8 mouse cellular contexts compared by ENCODE assay signal in the genomic region with DNA sequence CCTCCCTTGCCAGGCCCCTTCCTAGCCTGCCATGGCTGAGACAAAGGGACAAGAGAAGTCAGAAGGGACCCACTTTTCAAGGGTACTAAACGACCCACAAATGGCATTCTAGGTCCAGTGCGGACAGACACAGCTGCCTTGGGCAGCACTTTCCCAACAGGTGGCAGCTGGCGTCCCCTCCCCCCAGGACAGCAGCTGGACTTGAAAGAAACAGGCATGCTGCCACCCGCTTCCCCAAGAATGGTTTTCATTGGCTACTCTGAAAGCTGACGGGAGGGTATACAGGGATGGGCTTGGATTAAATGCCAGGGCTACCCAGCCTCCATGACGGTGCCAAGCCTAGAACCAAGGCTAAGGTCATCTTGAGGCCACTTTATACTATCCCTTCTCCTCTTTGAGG. TPM values are rescaled to one million over a fixed set of nuclear protein-coding genes. Genes with fewer than 3 reads are reported as not detected.
DNase-seq lines count a peak whose midpoint lies in the region; ATAC-seq lines count a peak whose summit lies in the region.

No protein-coding gene starts in this region.

- peak overlapping the region; percentile 93 for H3K4me2 ChIP-seq in heart, embryonic 14.5 days (ENCODE audit: low read length)
- H3K4me2 ChIP-seq in forebrain, embryonic 14.5 days (ENCODE audit: low read length), result peak overlapping the region; percentile 79
- peak overlapping the region; percentile 88 for H3K4me2 ChIP-seq in kidney, embryonic 15.5 days
- peak overlapping the region; percentile 84 for H3K4me2 ChIP-seq in midbrain, embryonic 13.5 days (replicated peaks)

- peak overlapping the region; percentile 97; the same call in 1 of the 2 replicates for H3K9ac ChIP-seq in heart, embryonic 14.5 days (ENCODE audit: low read length)
- H3K9ac ChIP-seq in forebrain, embryonic 14.5 days (ENCODE audit: low read length), result peak overlapping the region; percentile 99
- H3K9ac ChIP-seq in kidney, embryonic 15.5 days, result peak overlapping the region; percentile 100
- peak overlapping the region; percentile 99 for H3K9ac ChIP-seq in midbrain, embryonic 13.5 days (replicated peaks)

- peaks cover 50% of the 10 kb centered on the region for H3K36me3 ChIP-seq in heart, embryonic 14.5 days (ENCODE audit: control insufficient read depth, insufficient read depth, low read length)
- peaks cover 52% of the 10 kb centered on the region for H3K36me3 ChIP-seq in forebrain, embryonic 14.5 days (ENCODE audit: control insufficient read depth, insufficient read depth, low read length)
- H3K36me3 ChIP-seq in kidney, embryonic 15.5 days, result peaks cover 57% of the 10 kb centered on the region
- H3K36me3 ChIP-seq in midbrain, embryonic 13.5 days, result peaks cover 56% of the 10 kb centered on the region

- no peak for DNase-seq in heart, postnatal 4 days
- DNase-seq in adrenal gland, adult 8-10 months, result peak; percentile 75
- DNase-seq in forebrain, embryonic 14.5 days (ENCODE audit: low spot score), result peak; percentile 56
- no peak for DNase-seq in thymus, postnatal 0 days (ENCODE audit: low spot score)
- DNase-seq in natural killer cell, adult 2 months (ENCODE audit: low spot score in 2 of 2), result no peak

- H3K27me3 ChIP-seq in heart, embryonic 14.5 days (ENCODE audit: control insufficient read depth, insufficient read depth, low read length), result no peaks in the 10 kb centered on the region
- no peaks in the 10 kb centered on the region for H3K27me3 ChIP-seq in forebrain, embryonic 14.5 days (replicated peaks; ENCODE audit: control insufficient read depth, insufficient read depth, low read length)
- H3K27me3 ChIP-seq in kidney, embryonic 15.5 days, result no peaks in the 10 kb centered on the region
- H3K27me3 ChIP-seq in midbrain, embryonic 13.5 days, result 0 out of 2 replicates have a peak, but pooled peaks cover 3% of the 10 kb centered on the region

- H3K27ac ChIP-seq in heart, embryonic 14.5 days (replicated peaks in 1 of 2; ENCODE audit: control insufficient read depth in 1 of 2, insufficient read depth in 1 of 2, low read depth in 2 of 2, low read length in 2 of 2), result no peak overlapping the region; a peak in 1 of 4 replicates
- H3K27ac ChIP-seq in forebrain, embryonic 14.5 days (ENCODE audit: low read depth, low read length), result peak overlapping the region; percentile 98; the same call in 1 of the 2 replicates
- H3K27ac ChIP-seq in kidney, embryonic 15.5 days, result peak overlapping the region; percentile 96
- peak overlapping the region; percentile 99 for H3K27ac ChIP-seq in midbrain, embryonic 13.5 days

- no peak for ATAC-seq in heart, embryonic 14.5 days (ENCODE audit: insufficient number of reproducible peaks, insufficient read depth, low FRiP score, low read depth)
- ATAC-seq in forebrain, embryonic 14.5 days, result no peak
- ATAC-seq in kidney, embryonic 15.5 days (replicated peaks; ENCODE audit: low FRiP score), result no peak
- ATAC-seq in midbrain, embryonic 13.5 days, result no peak

- 75% methylated on average over 6 of the region's 6 CpGs for WGBS in heart, embryonic 14.5 days
- WGBS in forebrain, embryonic 14.5 days, result 37% methylated on average over 6 of the region's 6 CpGs
- 44% methylated on average over 6 of the region's 6 CpGs for WGBS in kidney, embryonic 15.5 days
- WGBS in midbrain, embryonic 13.5 days, result 41% methylated on average over 6 of the region's 6 CpGs

- no peaks in the 10 kb centered on the region for H3K9me3 ChIP-seq in heart, embryonic 14.5 days (ENCODE audit: control insufficient read depth, low read length)
- H3K9me3 ChIP-seq in forebrain, embryonic 14.5 days (replicated peaks; ENCODE audit: control insufficient read depth, low read length), result no peaks in the 10 kb centered on the region
- no peaks in the 10 kb centered on the region for H3K9me3 ChIP-seq in kidney, embryonic 15.5 days (replicated peaks)
- no peaks in the 10 kb centered on the region for H3K9me3 ChIP-seq in midbrain, embryonic 13.5 days

- no peak overlapping the region for H3K4me3 ChIP-seq in heart, embryonic 14.5 days (ENCODE audit: control insufficient read depth in 1 of 2, insufficient read depth in 1 of 2, low read depth in 1 of 2, low read length in 2 of 2)
- H3K4me3 ChIP-seq in forebrain, embryonic 14.5 days (ENCODE audit: low read depth, low read length), result 0 out of 2 replicates have a peak overlapping the region, but pooled peaks have one; percentile 100
- peak overlapping the region; percentile 100 for H3K4me3 ChIP-seq in kidney, embryonic 15.5 days (replicated peaks)
- H3K4me3 ChIP-seq in midbrain, embryonic 13.5 days (replicated peaks), result peak overlapping the region; percentile 100

- peaks cover 13 to 30% of the 10 kb centered on the region in 2 experiments; a peak in 3 of 4 replicates for H3K4me1 ChIP-seq in heart, embryonic 14.5 days (ENCODE audit: control insufficient read depth in 2 of 2, insufficient read depth in 2 of 2, low read length in 2 of 2)
- H3K4me1 ChIP-seq in forebrain, embryonic 14.5 days (ENCODE audit: control insufficient read depth, insufficient read depth, low read length), result peaks cover 23% of the 10 kb centered on the region
- H3K4me1 ChIP-seq in kidney, embryonic 15.5 days, result peaks cover 67% of the 10 kb centered on the region
- peaks cover 54% of the 10 kb centered on the region for H3K4me1 ChIP-seq in midbrain, embryonic 13.5 days (replicated peaks)

RNA-seq across cellular contexts. Expression of gene Traf4, which starts 2.9 kb away (rescaled TPM):
- polyA plus RNA-seq in heart, embryonic 14.5 days (2014; fragmentation: Nextera tagmentation; extraction: Ambion mirVana), result 18.5 and 25.6 TPM in 2 replicates
- total RNA-seq in heart, postnatal 4 days (2021), result 10 to 100 TPM; 25.8 to 27.5 TPM
- total RNA-seq in adrenal gland, adult 8-10 months (2022), result 10 to 100 TPM; 18.0 to 31.3 (median 22.8) TPM
- polyA plus RNA-seq in forebrain, embryonic 14.5 days (2014; fragmentation: Nextera tagmentation; extraction: Ambion mirVana), result 79.2 and 82.6 TPM in 2 replicates
- polyA plus RNA-seq in kidney, embryonic 15.5 days (2015; fragmentation: Nextera tagmentation; extraction: Ambion mirVana), result 94.2 and 99.5 TPM in 2 replicates
- polyA plus RNA-seq in midbrain, embryonic 13.5 days (2015; fragmentation: Nextera tagmentation; extraction: Ambion mirVana), result 120 and 139 TPM in 2 replicates
- polyA plus RNA-seq in thymus, postnatal 0 days (2015; fragmentation: Nextera tagmentation; extraction: Ambion mirVana), result 57.5 and 58.6 TPM in 2 replicates

RNA-seq across cellular contexts. Expression of gene Nek8, which starts 14.0 kb away (rescaled TPM):
- 11.5 and 12.4 TPM in 2 replicates for polyA plus RNA-seq in heart, embryonic 14.5 days (2014; fragmentation: Nextera tagmentation; extraction: Ambion mirVana)
- 1 to 10 TPM; 7.7 to 8.6 TPM for total RNA-seq in heart, postnatal 4 days (2021)
- total RNA-seq in adrenal gland, adult 8-10 months (2022), result 10 to 100 TPM; 10.7 to 29.6 (median 21.6) TPM
- polyA plus RNA-seq in forebrain, embryonic 14.5 days (2014; fragmentation: Nextera tagmentation; extraction: Ambion mirVana), result 4.6 and 5.5 TPM in 2 replicates
- polyA plus RNA-seq in kidney, embryonic 15.5 days (2015; fragmentation: Nextera tagmentation; extraction: Ambion mirVana), result 21.1 and 25.0 TPM in 2 replicates
- polyA plus RNA-seq in midbrain, embryonic 13.5 days (2015; fragmentation: Nextera tagmentation; extraction: Ambion mirVana), result 4.7 and 5.2 TPM in 2 replicates
- 14.1 and 14.5 TPM in 2 replicates for polyA plus RNA-seq in thymus, postnatal 0 days (2015; fragmentation: Nextera tagmentation; extraction: Ambion mirVana)

RNA-seq across cellular contexts. Expression of gene Tlcd1, which starts 14.0 kb away (rescaled TPM):
- 14.7 and 16.1 TPM in 2 replicates for polyA plus RNA-seq in heart, embryonic 14.5 days (2014; fragmentation: Nextera tagmentation; extraction: Ambion mirVana)
- total RNA-seq in heart, postnatal 4 days (2021), result 1 to 10 TPM; 8.4 to 9.8 TPM
- 10 to 100 TPM; 54.5 to 65.1 (median 61.2) TPM for total RNA-seq in adrenal gland, adult 8-10 months (2022)
- 4.4 and 4.5 TPM in 2 replicates for polyA plus RNA-seq in forebrain, embryonic 14.5 days (2014; fragmentation: Nextera tagmentation; extraction: Ambion mirVana)
- polyA plus RNA-seq in kidney, embryonic 15.5 days (2015; fragmentation: Nextera tagmentation; extraction: Ambion mirVana), result 28.7 and 31.8 TPM in 2 replicates
- polyA plus RNA-seq in midbrain, embryonic 13.5 days (2015; fragmentation: Nextera tagmentation; extraction: Ambion mirVana), result 5.0 and 5.9 TPM in 2 replicates
- polyA plus RNA-seq in thymus, postnatal 0 days (2015; fragmentation: Nextera tagmentation; extraction: Ambion mirVana), result 12.2 and 13.5 TPM in 2 replicates

RNA-seq across cellular contexts. Expression of gene Rpl23a, which starts 20.9 kb away (rescaled TPM):
- polyA plus RNA-seq in heart, embryonic 14.5 days (2014; fragmentation: Nextera tagmentation; extraction: Ambion mirVana), result 968 and 1,084 TPM in 2 replicates
- total RNA-seq in heart, postnatal 4 days (2021), result 1,000 to 10,000 TPM; 1,082 to 1,148 TPM
- 1,000 to 10,000 TPM; 1,361 to 1,741 (median 1,547) TPM for total RNA-seq in adrenal gland, adult 8-10 months (2022)
- 1,011 and 1,206 TPM in 2 replicates for polyA plus RNA-seq in forebrain, embryonic 14.5 days (2014; fragmentation: Nextera tagmentation; extraction: Ambion mirVana)
- 1,327 and 1,492 TPM in 2 replicates for polyA plus RNA-seq in kidney, embryonic 15.5 days (2015; fragmentation: Nextera tagmentation; extraction: Ambion mirVana)
- polyA plus RNA-seq in midbrain, embryonic 13.5 days (2015; fragmentation: Nextera tagmentation; extraction: Ambion mirVana), result 934 and 937 TPM in 2 replicates
- 1,919 and 1,995 TPM in 2 replicates for polyA plus RNA-seq in thymus, postnatal 0 days (2015; fragmentation: Nextera tagmentation; extraction: Ambion mirVana)

RNA-seq across cellular contexts. Expression of gene Rab34, which starts 25.7 kb away (rescaled TPM):
- polyA plus RNA-seq in heart, embryonic 14.5 days (2014; fragmentation: Nextera tagmentation; extraction: Ambion mirVana), result 57.1 and 61.8 TPM in 2 replicates
- 10 to 100 TPM; 25.2 to 28.0 TPM for total RNA-seq in heart, postnatal 4 days (2021)
- 100 to 1,000 TPM in 2 of 4 experiments, 10 to 100 TPM in 2; 72.8 to 116 (median 98.4) TPM for total RNA-seq in adrenal gland, adult 8-10 months (2022)
- 48.1 and 48.2 TPM in 2 replicates for polyA plus RNA-seq in forebrain, embryonic 14.5 days (2014; fragmentation: Nextera tagmentation; extraction: Ambion mirVana)
- polyA plus RNA-seq in kidney, embryonic 15.5 days (2015; fragmentation: Nextera tagmentation; extraction: Ambion mirVana), result 113 and 132 TPM in 2 replicates
- polyA plus RNA-seq in midbrain, embryonic 13.5 days (2015; fragmentation: Nextera tagmentation; extraction: Ambion mirVana), result 42.0 and 43.4 TPM in 2 replicates
- polyA plus RNA-seq in thymus, postnatal 0 days (2015; fragmentation: Nextera tagmentation; extraction: Ambion mirVana), result 26.4 and 29.6 TPM in 2 replicates

Comparison
In these comparisons a context has a peak if more than half of its experiments do, and no peak if none do; other contexts are left out.
1. H3K27ac ChIP-seq: peak in forebrain, embryonic 14.5 days (single experiment), kidney, embryonic 15.5 days (single experiment) and midbrain, embryonic 13.5 days (single experiment); none in heart, embryonic 14.5 days (0 of 2).
2. H3K4me3 ChIP-seq: peak in forebrain, embryonic 14.5 days (single experiment), kidney, embryonic 15.5 days (single experiment) and midbrain, embryonic 13.5 days (single experiment); none in heart, embryonic 14.5 days (0 of 2).
3. DNase-seq: peak in adrenal gland, adult 8-10 months (single experiment) and forebrain, embryonic 14.5 days (single experiment); none in heart, postnatal 4 days (single experiment), thymus, postnatal 0 days (single experiment) and natural killer cell, adult 2 months (0 of 2).
4. Peak in every context shown above with its lines, with median percentiles within 50 percentile points of each other: H3K4me2 ChIP-seq and H3K9ac ChIP-seq.